Mouse (Mus musculus): ENCODE measurements around the gene Kcnd1. TPM values are rescaled to one million over a fixed set of nuclear protein-coding genes. Genes with fewer than 3 reads are reported as not detected.
"Not testable (repeated sequence)": the region's sequence is repeated elsewhere in the genome, so short reads cannot be mapped to it uniquely, and the experiment has no call there.

Kcnd1 gene
- polyA plus RNA-seq, 2 experiments = 1.7 to 4.1 TPM

DNA sequence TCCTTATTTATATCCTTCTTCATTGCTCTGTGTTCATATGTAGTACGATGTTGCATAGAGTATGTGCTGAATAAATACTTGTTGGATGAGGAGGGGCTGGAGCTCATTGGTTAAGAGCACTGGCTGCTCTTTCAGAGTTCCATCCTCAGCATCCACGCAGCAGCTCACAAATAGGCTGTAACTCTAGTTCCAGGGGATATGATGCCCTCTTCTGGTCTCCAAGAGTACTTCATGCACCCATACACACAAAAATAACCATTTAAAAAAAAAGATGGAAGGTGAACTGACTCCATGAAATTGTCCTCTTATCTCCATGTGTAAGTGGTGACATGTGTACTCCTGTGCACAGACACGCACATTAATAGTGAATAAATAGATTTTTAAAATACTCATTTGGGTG is 28.7 kb upstream of the Kcnd1 start:
- no peaks in the 10 kb centered on the region for H3K9me3 ChIP-seq (ENCODE audit: control insufficient read depth, low read length)
- H3K9ac ChIP-seq (ENCODE audit: low read depth, low read length, severe bottlenecking) = no peak overlapping the region
- TF ChIP-seq POLR2A (IDR thresholded peaks at IDR 0.05; ENCODE audit: borderline replicate concordance, extremely low read depth, insufficient read depth, insufficient read length) = no peak
- no peak overlapping the region for H3K4me2 ChIP-seq (replicated peaks; ENCODE audit: low read depth, low read length, severe bottlenecking)
- peaks cover 2% of the 10 kb centered on the region; the same call in 1 of the 2 replicates for H3K4me1 ChIP-seq (ENCODE audit: control insufficient read depth, insufficient read depth, low read length)
- DNase-seq (ENCODE audit: low spot score) (no peak), ATAC-seq (ENCODE audit: low FRiP score, low read depth) (no peak)
- 49% methylated on average over 3 of the region's 3 CpGs for WGBS
- no peak overlapping the region for H3K4me3 ChIP-seq (replicated peaks; ENCODE audit: low read length)
- H3K27ac ChIP-seq (replicated peaks; ENCODE audit: low read depth, low read length) = no peak overlapping the region
- 0 out of 2 replicates have a peak, but pooled peaks cover 2% of the 10 kb centered on the region for H3K36me3 ChIP-seq (ENCODE audit: control insufficient read depth, insufficient read depth, low read length)
- H3K27me3 ChIP-seq (ENCODE audit: control insufficient read depth, insufficient read depth, low read length) = no peaks in the 10 kb centered on the region

DNA sequence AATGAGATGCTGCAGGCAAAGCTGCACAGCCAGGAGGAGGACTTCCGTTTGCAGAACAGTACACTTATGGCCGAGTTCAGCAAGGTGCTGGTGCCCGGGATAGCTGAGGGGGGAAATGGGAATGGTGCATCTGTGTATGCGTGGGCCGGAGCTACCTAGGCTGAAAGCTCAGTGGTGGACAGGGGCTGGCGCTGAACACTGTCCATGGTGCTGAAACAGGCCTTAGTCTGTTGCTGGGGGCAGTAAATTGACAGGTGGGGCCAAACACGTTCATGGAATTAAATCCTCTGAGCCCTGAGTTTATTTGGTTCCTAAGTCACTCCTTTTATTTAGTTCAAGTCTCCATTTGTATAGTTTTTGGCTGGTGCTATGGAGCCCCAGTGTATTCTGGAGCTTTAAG is 27.1 kb upstream of the Kcnd1 start:
- TF ChIP-seq POLR2A (IDR thresholded peaks at IDR 0.05; ENCODE audit: borderline replicate concordance, extremely low read depth, insufficient read depth, insufficient read length) = no peak
- H3K4me3 ChIP-seq (replicated peaks; ENCODE audit: low read length) = no peak overlapping the region
- H3K27ac ChIP-seq (replicated peaks; ENCODE audit: low read depth, low read length) = no peak overlapping the region
- no peaks in the 10 kb centered on the region for H3K9me3 ChIP-seq (ENCODE audit: control insufficient read depth, low read length)
- H3K9ac ChIP-seq (ENCODE audit: low read depth, low read length, severe bottlenecking) = no peak overlapping the region
- 0 out of 2 replicates have a peak, but pooled peaks cover 2% of the 10 kb centered on the region for H3K36me3 ChIP-seq (ENCODE audit: control insufficient read depth, insufficient read depth, low read length)
- no peak overlapping the region for H3K4me2 ChIP-seq (replicated peaks; ENCODE audit: low read depth, low read length, severe bottlenecking)
- H3K4me1 ChIP-seq (ENCODE audit: control insufficient read depth, insufficient read depth, low read length) = peaks cover 2% of the 10 kb centered on the region; the same call in 1 of the 2 replicates
- H3K27me3 ChIP-seq (ENCODE audit: control insufficient read depth, insufficient read depth, low read length) = no peaks in the 10 kb centered on the region
- peak; percentile 57 for DNase-seq (ENCODE audit: low spot score)
- ATAC-seq (ENCODE audit: low FRiP score, low read depth) = no peak
- whole genome bisulfite sequencing = 17% methylated on average over 7 of the region's 7 CpGs

DNA sequence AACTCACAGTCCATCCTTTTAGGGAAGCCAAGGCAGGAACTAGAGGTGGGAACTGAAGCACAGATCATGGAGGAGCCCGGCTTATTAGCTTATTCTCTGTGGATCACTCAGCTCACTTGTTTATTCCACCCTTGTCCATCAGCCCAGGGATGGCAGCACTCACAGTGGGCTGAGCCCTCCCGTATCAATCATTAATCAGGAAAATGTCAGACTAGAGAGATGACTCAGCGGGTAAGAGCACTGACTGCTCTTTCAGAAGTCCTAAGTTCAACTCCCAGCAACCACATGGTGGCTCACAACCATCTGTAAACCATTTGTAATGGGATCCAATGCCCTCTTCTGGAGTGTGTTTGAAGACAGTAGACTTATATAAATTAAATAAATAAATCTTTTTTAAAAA is 24.8 kb upstream of the Kcnd1 start:
- H3K27ac ChIP-seq (replicated peaks; ENCODE audit: low read depth, low read length) = no peak overlapping the region
- H3K4me3 ChIP-seq (replicated peaks; ENCODE audit: low read length) = no peak overlapping the region
- ATAC-seq (ENCODE audit: low FRiP score, low read depth) (no peak), DNase-seq (ENCODE audit: low spot score) (no peak)
- no peaks in the 10 kb centered on the region for H3K4me1 ChIP-seq (ENCODE audit: control insufficient read depth, insufficient read depth, low read length)
- 79% methylated on average over 3 of the region's 3 CpGs for whole genome bisulfite sequencing
- no peaks in the 10 kb centered on the region for H3K27me3 ChIP-seq (ENCODE audit: control insufficient read depth, insufficient read depth, low read length)
- no peak overlapping the region for H3K4me2 ChIP-seq (replicated peaks; ENCODE audit: low read depth, low read length, severe bottlenecking)
- TF ChIP-seq POLR2A (IDR thresholded peaks at IDR 0.05; ENCODE audit: borderline replicate concordance, extremely low read depth, insufficient read depth, insufficient read length) = no peak
- peaks cover 12% of the 10 kb centered on the region; the same call in 1 of the 2 replicates for H3K36me3 ChIP-seq (ENCODE audit: control insufficient read depth, insufficient read depth, low read length)
- no peaks in the 10 kb centered on the region for H3K9me3 ChIP-seq (ENCODE audit: control insufficient read depth, low read length)
- H3K9ac ChIP-seq (ENCODE audit: low read depth, low read length, severe bottlenecking) = no peak overlapping the region

DNA sequence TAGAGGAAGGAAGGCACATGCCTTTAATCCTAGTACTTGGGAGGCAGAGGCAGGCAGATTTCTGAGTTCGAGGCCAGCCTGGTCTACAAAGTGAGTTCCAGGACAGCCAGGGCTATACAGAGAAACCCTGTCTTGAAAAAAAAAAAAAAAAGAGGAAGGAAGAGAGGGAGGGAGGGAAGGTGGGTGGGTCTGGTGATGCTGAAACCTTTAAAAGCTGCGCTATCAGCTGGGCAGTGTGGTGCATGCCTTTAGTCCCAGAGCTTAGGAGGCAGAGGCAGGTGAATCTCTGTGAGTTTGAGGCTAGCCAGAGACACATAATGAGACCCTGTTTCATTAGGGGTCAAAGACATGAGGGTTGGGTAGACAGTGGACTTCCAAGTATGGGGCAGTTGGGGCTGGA is 19.9 kb upstream of the Kcnd1 start:
- not testable (repeated sequence) for H3K9ac ChIP-seq (ENCODE audit: low read depth, low read length, severe bottlenecking); ATAC-seq (ENCODE audit: low FRiP score, low read depth)
- WGBS = 93% methylated on average over 2 of the region's 2 CpGs

DNA sequence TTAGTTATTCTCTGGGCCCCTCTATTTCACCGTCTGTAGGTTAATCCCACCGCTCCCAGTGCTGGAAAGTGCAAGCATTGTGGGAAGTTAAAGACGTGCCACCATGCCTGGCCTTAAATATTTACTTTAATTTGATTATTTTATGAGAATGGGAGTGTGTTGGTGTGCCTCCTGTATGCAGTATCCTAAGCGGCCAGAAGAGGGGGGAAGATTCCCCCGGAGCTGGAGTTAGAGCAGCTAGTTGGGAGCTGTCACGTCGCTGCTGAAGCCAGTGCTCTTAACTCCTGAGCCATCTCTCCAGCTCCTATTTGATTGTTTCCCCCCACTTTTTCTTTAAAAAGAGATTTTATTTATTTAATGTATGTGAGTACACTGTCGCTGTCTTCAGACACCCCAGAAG is 7.1 kb upstream of the Kcnd1 start:
- 58% methylated on average over 7 of the region's 8 CpGs for WGBS
- ATAC-seq (ENCODE audit: low FRiP score, low read depth) = not testable (repeated sequence)
- peaks cover 19% of the 10 kb centered on the region for H3K36me3 ChIP-seq (ENCODE audit: control insufficient read depth, insufficient read depth, low read length)

More for the DNA sequence above, 19.9 kb upstream of the Kcnd1 start:
- H3K9me3 ChIP-seq (ENCODE audit: control insufficient read depth, low read length); H3K4me3 ChIP-seq (replicated peaks; ENCODE audit: low read length); H3K27ac ChIP-seq (replicated peaks; ENCODE audit: low read depth, low read length); H3K27me3 ChIP-seq (ENCODE audit: control insufficient read depth, insufficient read depth, low read length); H3K4me1 ChIP-seq (ENCODE audit: control insufficient read depth, insufficient read depth, low read length); H3K4me2 ChIP-seq (replicated peaks; ENCODE audit: low read depth, low read length, severe bottlenecking); DNase-seq (ENCODE audit: low spot score): not testable (repeated sequence)
- H3K36me3 ChIP-seq (ENCODE audit: control insufficient read depth, insufficient read depth, low read length) = peaks cover 21% of the 10 kb centered on the region

DNA sequence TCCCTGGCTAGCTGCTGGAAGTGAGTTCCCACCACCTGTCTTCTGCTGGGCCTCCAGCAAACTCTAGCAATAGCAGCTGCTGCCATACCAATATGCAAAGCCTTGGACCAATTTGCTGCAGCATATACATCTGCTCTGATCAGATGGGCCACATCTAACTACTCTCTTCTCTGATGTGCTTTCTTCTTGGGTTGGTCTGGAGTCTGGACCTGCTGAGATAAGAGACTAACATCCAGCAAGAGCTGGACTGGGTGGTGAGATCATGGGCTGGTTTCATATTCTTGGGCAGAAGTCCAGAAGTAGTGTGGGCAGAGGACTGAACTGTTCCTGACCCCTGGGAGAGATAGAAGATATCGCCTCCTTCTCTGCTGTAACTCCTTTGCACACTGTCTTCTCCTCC is 15.1 kb downstream of the Kcnd1 start:
- H3K4me1 ChIP-seq (ENCODE audit: control insufficient read depth, insufficient read depth, low read length) = no peaks in the 10 kb centered on the region
- no peak overlapping the region for H3K4me2 ChIP-seq (replicated peaks; ENCODE audit: low read depth, low read length, severe bottlenecking)
- H3K9me3 ChIP-seq (ENCODE audit: control insufficient read depth, low read length) = no peaks in the 10 kb centered on the region
- WGBS = 73% methylated on average over 1 of the region's 1 CpGs
- no peaks in the 10 kb centered on the region for H3K27me3 ChIP-seq (ENCODE audit: control insufficient read depth, insufficient read depth, low read length)
- no peak for TF ChIP-seq POLR2A (IDR thresholded peaks at IDR 0.05; ENCODE audit: borderline replicate concordance, extremely low read depth, insufficient read depth, insufficient read length)
- no peak for ATAC-seq (ENCODE audit: low FRiP score, low read depth)
- no peak overlapping the region for H3K27ac ChIP-seq (replicated peaks; ENCODE audit: low read depth, low read length)
- no peaks in the 10 kb centered on the region for H3K36me3 ChIP-seq (ENCODE audit: control insufficient read depth, insufficient read depth, low read length)
- no peak for DNase-seq (ENCODE audit: low spot score)
- H3K4me3 ChIP-seq (replicated peaks; ENCODE audit: low read length) = no peak overlapping the region
- H3K9ac ChIP-seq (ENCODE audit: low read depth, low read length, severe bottlenecking) = no peak overlapping the region

More for the DNA sequence above, 7.1 kb upstream of the Kcnd1 start:
- not testable (repeated sequence) for H3K9me3 ChIP-seq (ENCODE audit: control insufficient read depth, low read length); H3K9ac ChIP-seq (ENCODE audit: low read depth, low read length, severe bottlenecking); H3K4me1 ChIP-seq (ENCODE audit: control insufficient read depth, insufficient read depth, low read length); H3K4me2 ChIP-seq (replicated peaks; ENCODE audit: low read depth, low read length, severe bottlenecking); H3K27me3 ChIP-seq (ENCODE audit: control insufficient read depth, insufficient read depth, low read length); H3K27ac ChIP-seq (replicated peaks; ENCODE audit: low read depth, low read length); H3K4me3 ChIP-seq (replicated peaks; ENCODE audit: low read length); DNase-seq (ENCODE audit: low spot score)
